Mouse (Mus musculus) G1E (cell line): ENCODE data around the gene AL731706.1. TPM values are rescaled to one million over a fixed set of nuclear protein-coding genes. Genes with fewer than 3 reads are reported as not detected.

Source experiments
- ATAC-seq: 2 replicates; pipeline ENCODE4 v1.8.0; 2016; ENCODE audit warnings: mild to moderate bottlenecking; ENCODE audit not compliant: insufficient number of reproducible peaks, poor library complexity, low FRiP score, severe bottlenecking; ENCODE audit errors: extremely low read depth
- DNase-seq: peaks from one replicate; pipeline ENCODE4 v3.0.0; 2012; ENCODE audit warnings: low spot score
- H3K27me3 ChIP-seq: 2 replicates; pipeline ENCODE4 v1.6.1; 2012; ENCODE audit warnings: mild to moderate bottlenecking, low read length, inconsistent platforms; ENCODE audit not compliant: insufficient read depth
- H3K36me3 ChIP-seq: replicated peaks from 2 replicates; pipeline ENCODE3; 2012; ENCODE audit warnings: mild to moderate bottlenecking, inconsistent platforms
- H3K4me1 ChIP-seq: 2 replicates; pipeline ENCODE4 v1.6.1; 2012; ENCODE audit warnings: low read depth, low read length, inconsistent platforms, mixed read lengths; ENCODE audit not compliant: insufficient read depth
- H3K4me3 ChIP-seq: 2 replicates; pipeline ENCODE4 v1.5.1; 2012; ENCODE audit warnings: low read depth, mild to moderate bottlenecking, inconsistent platforms, low read length, moderate library complexity, mixed read lengths
- H3K9me3 ChIP-seq: replicated peaks from 2 replicates; pipeline ENCODE4 v1.6.1; 2012; ENCODE audit warnings: inconsistent platforms
- CTCF ChIP-seq: IDR thresholded peaks from 2 replicates; pipeline ENCODE4 v1.5.1; 2012; ENCODE audit warnings: low read depth, low read length, inconsistent platforms, mixed read lengths
- GATA1 ChIP-seq: IDR thresholded peaks from 2 replicates; pipeline ENCODE4 v1.6.1; 2012; ENCODE audit warnings: borderline replicate concordance, low read length, inconsistent platforms, mixed read lengths
- GATA2 ChIP-seq: IDR thresholded peaks from 2 replicates; pipeline ENCODE4 v1.6.1; 2012; ENCODE audit warnings: low read depth, low read length, inconsistent platforms, borderline replicate concordance
- POLR2AphosphoS5 ChIP-seq: IDR thresholded peaks from 2 replicates; pipeline ENCODE4 v1.6.1; 2012; ENCODE audit warnings: low read depth, low read length, inconsistent platforms; ENCODE audit not compliant: insufficient replicate concordance
- TAL1 ChIP-seq: conservative IDR thresholded peaks from 2 replicates; pipeline ENCODE4 v1.6.1; 2012; ENCODE audit warnings: low read depth, low read length, inconsistent platforms, mixed read lengths
- polyA plus RNA-seq: library from polyadenylated mRNA; stranded (reverse); fragments of >175 nt; gene quantifications from 2 replicates; pipeline ENCODE4 v1.2.3, GENCODE M21; 2012
- total RNA-seq, 2 experiments: library from RNA; stranded (forward) in 1 of 2; stranded (reverse) in 1 of 2; fragments of 200-1000 nt in 1 of 2; fragments of >200 nt in 1 of 2; fragmentation: Nextera tagmentation in 1 of 2; gene quantifications; 2 replicates each; pipeline ENCODE4 v1.2.3; 2014 to 2017

The AL731706.1 gene
- total RNA-seq (2014; fragmentation: Nextera tagmentation) (4.7 TPM in 1 of 2 replicates, not detected in the other), total RNA-seq (2017) (15.0 and 16.3 TPM in 2 replicates), polyA plus RNA-seq (1.0 and 1.6 TPM in 2 replicates)

DNA sequence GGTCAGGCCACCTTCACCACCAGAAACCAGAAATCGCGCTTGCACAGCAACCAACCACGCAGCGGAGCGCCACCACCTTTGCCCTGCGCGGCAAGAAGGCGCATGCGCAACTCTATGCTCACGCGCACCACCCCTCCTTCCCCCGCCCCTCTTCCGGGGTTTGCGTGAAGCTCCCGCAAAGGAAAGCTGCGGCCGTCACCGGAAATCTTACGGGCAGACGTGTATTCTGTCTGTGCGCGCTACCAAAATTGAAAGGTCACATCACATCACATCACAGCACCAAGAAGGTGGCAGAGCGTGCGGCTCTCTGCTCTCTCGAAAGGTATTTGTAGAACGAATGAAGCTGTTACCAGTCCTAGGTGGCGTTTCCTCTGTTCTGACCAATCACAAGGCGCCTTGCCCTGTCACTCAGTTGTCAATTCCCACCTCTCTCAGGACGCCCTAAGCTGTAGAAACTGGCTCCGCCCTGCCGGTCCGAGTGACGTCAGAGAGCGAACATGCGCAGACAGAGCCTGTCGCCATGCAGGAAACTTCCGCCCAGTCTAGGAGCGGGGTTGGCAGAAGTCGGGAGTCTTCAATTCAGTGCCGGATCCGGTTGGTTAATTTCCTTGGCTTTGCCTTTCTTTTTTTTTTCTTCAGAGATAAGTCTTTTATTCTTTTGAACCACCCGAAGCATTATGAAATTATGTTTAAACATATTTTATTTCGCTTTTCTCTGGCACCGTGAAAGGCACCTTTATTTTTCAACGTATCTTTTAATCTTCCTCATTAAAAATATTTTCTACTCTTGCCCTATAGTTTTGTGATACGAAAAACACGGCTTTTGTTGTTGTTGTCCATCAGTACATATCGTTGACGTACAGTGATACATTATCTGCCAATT lies at the start of gene AL731706.1, which contains the start of the genes Slx4ip and Mkks:
Gene AL731706.1 (minus strand): TSS at position 322 of the 883 bp plus-strand sequence.
Gene Slx4ip (plus strand): TSS at position 151 of the 883 bp plus-strand sequence.
Gene Mkks (minus strand): TSS at position 322 of the 883 bp plus-strand sequence.
- peak; percentile 81 for ATAC-seq
- H3K36me3 ChIP-seq, result peaks cover 10% of the 10 kb centered on the region
- TF ChIP-seq GATA1 (no peak), CTCF (no peak), GATA2 (no peak), POLR2AphosphoS5 (no peak), TAL1 (no peak)
- H3K9me3 ChIP-seq, result no peaks in the 10 kb centered on the region
- DNase-seq, result peak; percentile 90
- peak within 1 kb of the TSS; percentile 92 for H3K4me3 ChIP-seq
- H3K27me3 ChIP-seq, result no peaks in the 10 kb centered on the region
- H3K4me1 ChIP-seq, result peaks cover 18% of the 10 kb centered on the region

DNA sequence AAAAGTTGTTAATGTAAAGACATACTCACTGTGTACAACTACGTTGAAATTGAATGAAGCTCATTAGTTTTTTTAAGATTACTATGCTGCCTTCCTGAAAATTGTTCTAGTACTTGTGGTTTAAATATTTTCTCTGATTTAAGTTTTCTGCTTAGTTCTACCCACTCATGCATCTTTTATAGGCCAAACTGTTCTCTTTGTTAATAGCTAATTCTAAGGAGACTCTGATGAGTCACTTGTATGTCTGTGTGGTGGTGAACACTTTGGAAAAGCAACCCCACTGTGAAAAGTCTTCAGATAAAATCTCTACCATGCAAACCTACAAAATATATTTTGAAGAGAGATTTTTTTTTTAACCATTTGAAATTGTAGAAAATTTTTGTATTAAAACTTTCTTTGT lies 47.1 kb upstream of the AL731706.1 start:
- Histone ChIP-seq H3K9me3 (no peaks in the 10 kb centered on the region), H3K36me3 (peaks cover 2% of the 10 kb centered on the region), H3K4me3 (no peak overlapping the region), H3K4me1 (no peaks in the 10 kb centered on the region), H3K27me3 (no peaks in the 10 kb centered on the region)
- DNase-seq, result no peak
- no peak for TF ChIP-seq CTCF
- no peak for TF ChIP-seq POLR2AphosphoS5
- no peak for TF ChIP-seq TAL1
- TF ChIP-seq GATA1, result no peak
- TF ChIP-seq GATA2, result no peak
- ATAC-seq, result no peak

DNA sequence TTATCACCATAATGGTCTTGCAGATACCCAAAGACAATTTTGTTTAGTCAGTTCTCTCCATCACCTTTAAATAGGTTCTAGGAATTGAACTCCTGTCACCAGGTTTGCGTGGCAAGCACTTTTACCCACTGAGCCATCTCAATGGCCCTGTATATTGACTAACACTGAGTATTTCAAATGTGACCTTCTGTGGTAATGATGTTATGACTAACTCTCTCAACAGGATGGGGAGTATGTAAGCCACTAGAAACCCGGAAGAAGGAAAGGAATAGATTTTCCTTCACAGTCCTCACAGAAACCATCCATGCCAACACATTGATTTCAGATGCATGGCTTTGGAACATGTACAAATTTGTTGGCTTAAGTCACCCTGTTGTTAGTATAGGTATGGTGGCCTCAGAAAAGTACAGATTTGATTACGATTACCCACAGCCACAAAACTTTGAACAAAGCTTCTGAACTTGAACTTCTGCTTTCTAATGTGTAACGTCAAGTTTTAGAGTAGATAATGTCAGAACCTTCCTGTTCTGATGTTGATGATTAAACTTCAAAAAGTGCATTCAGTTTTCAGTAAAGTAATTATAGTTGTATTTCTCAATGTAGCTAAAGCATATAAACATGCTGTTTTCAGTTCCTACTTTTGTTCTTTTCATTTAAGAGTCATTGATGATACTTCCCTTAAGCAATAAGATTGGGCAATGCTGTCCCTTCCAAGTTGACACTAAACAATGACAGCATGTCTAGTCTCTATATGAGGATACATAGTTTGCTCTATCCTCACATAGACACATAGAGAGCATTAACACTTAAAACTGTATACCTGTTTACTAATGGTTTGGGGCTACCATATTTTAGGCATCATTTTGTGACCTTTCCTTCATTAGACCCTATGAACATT lies 45.5 kb upstream of the AL731706.1 start:
- TF ChIP-seq CTCF, result no peak
- no peak for TF ChIP-seq GATA1
- no peak for TF ChIP-seq TAL1
- TF ChIP-seq GATA2, result no peak
- TF ChIP-seq POLR2AphosphoS5, result no peak
- DNase-seq (no peak), ATAC-seq (peak; percentile 18; the same call in 1 of the 2 replicates)
- Histone ChIP-seq H3K4me1 (no peaks in the 10 kb centered on the region), H3K27me3 (no peaks in the 10 kb centered on the region), H3K4me3 (no peak overlapping the region), H3K36me3 (peaks cover 4% of the 10 kb centered on the region), H3K9me3 (no peaks in the 10 kb centered on the region)

DNA sequence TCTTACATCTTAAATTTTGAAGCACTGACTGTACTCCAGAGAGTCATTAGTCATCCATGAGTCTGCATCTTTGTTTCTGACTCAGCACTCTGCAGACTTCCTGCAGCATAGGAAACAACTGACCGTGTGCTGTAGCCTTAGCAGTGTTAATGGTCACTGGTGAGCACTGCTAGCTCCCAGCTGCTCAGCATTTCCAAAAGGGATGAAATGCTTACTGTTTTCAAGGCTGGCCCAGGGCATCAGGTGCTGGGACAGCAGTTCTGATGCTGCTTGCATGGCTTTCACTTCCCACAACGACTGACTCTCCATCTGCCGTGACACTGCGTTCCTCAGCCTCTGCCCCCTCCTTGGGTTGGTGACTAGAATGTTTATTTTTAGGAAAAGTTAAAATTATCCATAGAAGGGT lies 29.8 kb upstream of the AL731706.1 start:
- TF ChIP-seq POLR2AphosphoS5 (no peak), CTCF (no peak), GATA1 (no peak), GATA2 (no peak), TAL1 (no peak)
- Histone ChIP-seq H3K36me3 (peaks cover 19% of the 10 kb centered on the region), H3K9me3 (no peaks in the 10 kb centered on the region), H3K4me3 (peak overlapping the region; percentile 64; the same call in 1 of the 2 replicates), H3K27me3 (no peaks in the 10 kb centered on the region), H3K4me1 (peaks cover 26% of the 10 kb centered on the region)
- ATAC-seq (peak; percentile 94), DNase-seq (peak; percentile 8)

DNA sequence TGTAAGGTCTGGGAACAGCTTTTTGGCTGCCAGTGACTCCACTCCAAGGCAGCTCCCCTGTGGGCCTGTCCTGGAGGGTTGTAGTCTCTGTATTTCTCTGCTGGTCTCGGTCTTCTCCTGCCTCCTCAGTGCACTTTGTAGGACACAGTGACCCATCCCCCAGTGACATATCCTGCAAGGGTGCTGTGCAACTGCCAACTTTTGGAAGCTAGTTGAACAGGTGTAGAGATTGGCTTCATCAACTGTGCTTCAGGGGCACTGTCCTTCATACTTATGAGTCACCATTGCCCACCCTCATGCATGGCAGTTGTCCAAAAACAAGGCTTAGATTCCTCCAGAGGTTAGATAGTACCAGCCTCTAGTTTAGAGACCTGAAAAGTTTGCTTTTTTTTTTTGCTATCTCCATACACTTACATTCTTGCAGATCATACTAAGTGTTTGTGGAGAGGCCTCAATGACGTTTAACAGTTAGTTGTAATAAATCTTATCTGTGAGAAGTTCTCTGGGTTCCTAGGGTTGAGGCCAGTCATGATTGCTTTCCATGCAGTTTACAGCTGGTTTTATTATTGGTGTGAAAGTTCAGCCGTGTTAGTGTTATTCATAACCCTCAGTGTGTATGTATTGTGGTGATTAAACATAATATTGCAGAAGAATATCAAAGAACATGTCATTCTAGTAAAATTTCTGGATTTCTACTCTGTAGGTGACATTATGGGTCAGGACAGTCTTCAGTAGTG lies 29.2 kb upstream of the AL731706.1 start:
- peak; percentile 2; the same call in 1 of the 2 replicates for ATAC-seq
- peaks cover 26% of the 10 kb centered on the region for H3K4me1 ChIP-seq
- TF ChIP-seq CTCF (no peak), TAL1 (no peak), GATA2 (no peak), POLR2AphosphoS5 (no peak), GATA1 (no peak)
- H3K27me3 ChIP-seq, result no peaks in the 10 kb centered on the region
- no peaks in the 10 kb centered on the region for H3K9me3 ChIP-seq
- no peak for DNase-seq
- peaks cover 19% of the 10 kb centered on the region for H3K36me3 ChIP-seq
- H3K4me3 ChIP-seq, result no peak overlapping the region; the same call in 1 of the 2 replicates
